Mouse (Mus musculus) forebrain, postnatal 0 days (tissue): Measurements from ENCODE around the gene Zranb1. TPM values are rescaled to one million over a fixed set of nuclear protein-coding genes. Genes with fewer than 3 reads are reported as not detected.

ENCODE experiments used
- ATAC-seq: fragments of 200-750 bp; cut with Nextera tagmentation; 2 replicates; pipeline ENCODE4 v1.8.0; 2017; ENCODE audit warnings: mild to moderate bottlenecking, moderate library complexity
- DNase-seq: peaks from one replicate; pipeline ENCODE4 v3.0.0-alpha.2; 2015
- H3K27ac ChIP-seq: fragments of 300-500 bp; sonication (generic); 2 replicates; pipeline ENCODE4 v1.5.1; 2014; ENCODE audit warnings: low read depth, mild to moderate bottlenecking, antibody characterized with exemption, low read length, moderate library complexity, mixed read lengths
- H3K27me3 ChIP-seq: fragments of 300-500 bp; sonication (generic); 2 replicates; pipeline ENCODE4 v1.6.1; 2014; ENCODE audit warnings: mild to moderate bottlenecking, low read length, mixed read lengths; ENCODE audit not compliant: insufficient read depth
- H3K36me3 ChIP-seq: fragments of 300-500 bp; sonication (generic); 2 replicates; pipeline ENCODE4 v1.6.1; 2014; ENCODE audit warnings: mild to moderate bottlenecking, moderate library complexity; ENCODE audit not compliant: insufficient read depth
- H3K4me1 ChIP-seq: fragments of 300-500 bp; sonication (generic); 2 replicates; pipeline ENCODE4 v1.6.1; 2014; ENCODE audit warnings: antibody characterized with exemption; ENCODE audit not compliant: insufficient read depth
- H3K4me2 ChIP-seq: fragments of 300-500 bp; sonication (generic); 2 replicates; pipeline ENCODE4 v1.6.1; 2014; ENCODE audit warnings: low read depth, mild to moderate bottlenecking, moderate library complexity
- H3K4me3 ChIP-seq: fragments of 300-500 bp; sonication (generic); 2 replicates; pipeline ENCODE4 v1.5.1; 2014; ENCODE audit warnings: low read depth, low read length, mixed read lengths
- H3K9ac ChIP-seq: fragments of 300-500 bp; sonication (generic); 2 replicates; pipeline ENCODE4 v1.6.1; 2014; ENCODE audit warnings: mild to moderate bottlenecking
- H3K9me3 ChIP-seq: fragments of 300-500 bp; sonication (generic); 2 replicates; pipeline ENCODE4 v1.6.1; 2016; ENCODE audit warnings: low read length
- CTCF ChIP-seq: sonication (generic); IDR thresholded peaks from 2 replicates; pipeline ENCODE4 v1.5.1; 2016; ENCODE audit warnings: antibody characterized with exemption, control low read depth, low read depth
- WGBS: fragments of 180-500 bp; shearing (Covaris S2); extraction: QIAGEN DNeasy Blood & Tissue Kit; methylation state at CpG from one replicate; pipeline ENCODE4 v1.1.7; 2014; 5-methylcytosine and 5-hydroxymethylcytosine counted together
- polyA plus RNA-seq: library from polyadenylated mRNA; unstranded; fragments of >200 nt; fragmentation: Nextera tagmentation; extraction: Ambion mirVana; gene quantifications from 2 replicates; pipeline ENCODE4 v1.2.1, GENCODE M21; 2015
- total RNA-seq: library from RNA; depleted of rRNA; stranded (reverse); fragments of >200 nt; gene quantifications from 2 replicates; pipeline ENCODE4 v1.2.3, GENCODE M21; 2014

Zranb1 gene
- total and polyA plus RNA-seq, 2 experiments from 2014 or later, result 25.7 to 84.4 TPM

- Histone ChIP-seq H3K9me3 (no peaks in the 10 kb centered on the region), H3K4me2 (no peak overlapping the region), H3K9ac (no peak overlapping the region), H3K36me3 (peaks cover 20% of the 10 kb centered on the region), H3K4me3 (no peak overlapping the region), H3K4me1 (0 out of 2 replicates have a peak, but pooled peaks cover 3% of the 10 kb centered on the region), H3K27me3 (no peaks in the 10 kb centered on the region), H3K27ac (no peak overlapping the region)
- TF ChIP-seq CTCF, result no peak
- 90% methylated on average over 3 of the region's 3 CpGs for WGBS
- ATAC-seq, result no peak
- DNase-seq, result no peak
Measured at GRCm38 (mm10) chr7:133001388-133001787, 70.4 kb downstream of the Zranb1 start.

- no peak for DNase-seq
- Histone ChIP-seq H3K4me1 (0 out of 2 replicates have a peak, but pooled peaks cover 3% of the 10 kb centered on the region), H3K9ac (no peak overlapping the region), H3K4me3 (no peak overlapping the region), H3K4me2 (no peak overlapping the region), H3K27me3 (no peaks in the 10 kb centered on the region), H3K27ac (no peak overlapping the region), H3K36me3 (peaks cover 20% of the 10 kb centered on the region), H3K9me3 (no peaks in the 10 kb centered on the region)
- 85% methylated on average over 6 of the region's 6 CpGs for WGBS
- no peak for ATAC-seq
- no peak for TF ChIP-seq CTCF
Measured at GRCm38 (mm10) chr7:133002271-133002670, 71.3 kb downstream of the Zranb1 start.

- DNase-seq (peak; percentile 87), ATAC-seq (peak; percentile 81)
- H3K36me3 ChIP-seq, result peaks cover 9% of the 10 kb centered on the region
- WGBS, result 15% methylated on average over 3 of the region's 3 CpGs
- H3K4me2 ChIP-seq, result no peak overlapping the region
- H3K4me1 ChIP-seq, result 0 out of 2 replicates have a peak, but pooled peaks cover 3% of the 10 kb centered on the region
- no peak overlapping the region for H3K4me3 ChIP-seq
- H3K27ac ChIP-seq, result peak overlapping the region; percentile 45; the same call in 1 of the 2 replicates
- H3K9ac ChIP-seq, result no peak overlapping the region
- no peaks in the 10 kb centered on the region for H3K27me3 ChIP-seq
- H3K9me3 ChIP-seq, result no peaks in the 10 kb centered on the region
- TF ChIP-seq CTCF, result peak; percentile 98
Measured at GRCm38 (mm10) chr7:133003421-133003820, 72.5 kb downstream of the Zranb1 start.

- WGBS, result 82% methylated on average over 7 of the region's 7 CpGs
- H3K27ac ChIP-seq, result no peak overlapping the region
Measured at GRCm38 (mm10) chr7:133005772-133006171, 74.8 kb downstream of the Zranb1 start.

GRCm38 (mm10) chr7:133007343-133007742 is 76.4 kb downstream of the Zranb1 start:
- Histone ChIP-seq H3K4me2 (no peak overlapping the region), H3K9ac (no peak overlapping the region), H3K36me3 (no peaks in the 10 kb centered on the region), H3K27me3 (no peaks in the 10 kb centered on the region), H3K4me3 (no peak overlapping the region), H3K27ac (no peak overlapping the region), H3K4me1 (peaks cover 19% of the 10 kb centered on the region), H3K9me3 (no peaks in the 10 kb centered on the region)
- WGBS, result 64% methylated on average over 11 of the region's 11 CpGs
- ATAC-seq (no peak), DNase-seq (no peak)
- no peak for TF ChIP-seq CTCF

More at GRCm38 (mm10) chr7:133005772-133006171, 74.8 kb downstream of the Zranb1 start:
- Histone ChIP-seq H3K4me1 (peaks cover 9% of the 10 kb centered on the region), H3K4me2 (no peak overlapping the region), H3K9ac (no peak overlapping the region), H3K9me3 (no peaks in the 10 kb centered on the region), H3K36me3 (no peaks in the 10 kb centered on the region), H3K4me3 (no peak overlapping the region), H3K27me3 (no peaks in the 10 kb centered on the region)
- ATAC-seq (no peak), DNase-seq (no peak)
- no peak for TF ChIP-seq CTCF

- Histone ChIP-seq H3K27ac (no peak overlapping the region), H3K9ac (no peak overlapping the region), H3K4me1 (peaks cover 20% of the 10 kb centered on the region), H3K4me3 (no peak overlapping the region), H3K9me3 (no peaks in the 10 kb centered on the region), H3K4me2 (no peak overlapping the region), H3K27me3 (no peaks in the 10 kb centered on the region), H3K36me3 (no peaks in the 10 kb centered on the region)
- DNase-seq, result no peak
- WGBS, result 74% methylated on average over 4 of the region's 4 CpGs
- TF ChIP-seq CTCF, result no peak
- no peak for ATAC-seq
Measured at GRCm38 (mm10) chr7:133008663-133009062, 77.7 kb downstream of the Zranb1 start.

GRCm38 (mm10) chr7:133009676-133010075 is 78.7 kb downstream of the Zranb1 start:
- Histone ChIP-seq H3K27me3 (no peaks in the 10 kb centered on the region), H3K9ac (no peak overlapping the region), H3K36me3 (no peaks in the 10 kb centered on the region), H3K4me2 (no peak overlapping the region), H3K4me1 (peaks cover 20% of the 10 kb centered on the region), H3K27ac (no peak overlapping the region), H3K9me3 (no peaks in the 10 kb centered on the region), H3K4me3 (no peak overlapping the region)
- 82% methylated on average over 8 of the region's 8 CpGs for WGBS
- TF ChIP-seq CTCF, result no peak
- no peak for DNase-seq
- ATAC-seq, result no peak
